Mouse (Mus musculus) heart, adult 9 months (tissue): ENCODE data around the gene Csta1.

Source experiments
- DNase-seq, 2 experiments: peaks; one replicate each; pipeline ENCODE4 v3.0.0; 2022; ENCODE audit warnings: low spot score in 2 of 2

The Csta1 gene

GRCm38 (mm10) chr16:36071450-36072379 lies 59.3 kb downstream of the Csta1 start, which contains the start of the genes Fam162a and Ccdc58:
TSS of gene Fam162a (minus strand) at chr16:36071594.
TSS of gene Ccdc58 (plus strand) at chr16:36071685.
- peak; percentile 91 to 92 for DNase-seq

- no peak for DNase-seq
These were observed 60.0 kb downstream of the Csta1 start for GRCm38 (mm10) chr16:36071071-36071449.
